In the genomic region with DNA sequence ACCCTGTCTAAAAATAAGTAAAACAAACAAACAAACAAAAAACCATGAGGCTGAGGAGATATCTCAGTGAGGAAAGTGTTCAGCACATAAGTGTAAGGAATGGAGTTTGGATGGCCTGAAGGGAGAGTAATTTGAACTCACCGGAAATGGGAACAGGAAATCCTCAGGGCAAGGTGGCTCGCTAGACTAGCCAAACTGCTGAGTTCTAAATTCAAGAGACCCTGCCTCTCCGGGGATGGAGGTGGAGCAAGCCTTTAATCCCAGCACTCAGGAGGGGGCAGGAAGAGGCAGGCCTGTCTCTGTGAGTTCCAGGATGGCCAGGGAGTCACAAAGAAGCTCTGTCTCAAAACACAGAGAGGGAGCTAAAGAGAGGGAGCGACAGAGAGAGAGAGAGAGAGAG, we compare ENCODE assay signal across 27 mouse cellular contexts. TPM values are rescaled to one million over a fixed set of nuclear protein-coding genes. Genes with fewer than 3 reads are reported as not detected.
A peak's percentile ranks its signal among the peaks of the same experiment; 100 is the strongest.
DNase-seq lines count a peak whose midpoint lies in the region; ATAC-seq and TF ChIP-seq lines count a peak whose summit lies in the region.
"Had no signal": no experiment of that assay in that cellular context is flagged by ENCODE, and none has a peak within 500 bp of the region (broad histone marks: within the 10 kb centered on the region; RNA-seq: fewer than 3 reads in every experiment).

No protein-coding gene starts in this region.

- TF ChIP-seq EP300 in lung, postnatal 0 days (IDR thresholded peaks at IDR 0.05), result no peak

- H3K36me3 ChIP-seq in forebrain, embryonic 10.5 days (replicated peaks), result no peaks in the 10 kb centered on the region
- no peaks in the 10 kb centered on the region for H3K36me3 ChIP-seq in forebrain, embryonic 14.5 days (ENCODE audit: control insufficient read depth, insufficient read depth, low read length)
- no peaks in the 10 kb centered on the region for H3K36me3 ChIP-seq in lung, embryonic 14.5 days (ENCODE audit: insufficient read depth)
- H3K36me3 ChIP-seq in lung, postnatal 0 days (ENCODE audit: insufficient read depth, low read length), result no peaks in the 10 kb centered on the region
- no peaks in the 10 kb centered on the region for H3K36me3 ChIP-seq in embryonic facial prominence, embryonic 12.5 days
- H3K36me3 ChIP-seq: hindbrain, embryonic 12.5 days; liver, embryonic 13.5 days; midbrain, embryonic 12.5 days; neural tube, embryonic 12.5 days had no signal

- H3K4me3 ChIP-seq in forebrain, embryonic 10.5 days, result no peak overlapping the region
- H3K4me3 ChIP-seq in forebrain, embryonic 14.5 days (ENCODE audit: low read depth, low read length), result no peak overlapping the region
- no peak overlapping the region for H3K4me3 ChIP-seq in lung, embryonic 14.5 days (ENCODE audit: low read depth, low read length)
- H3K4me3 ChIP-seq in lung, postnatal 0 days (ENCODE audit: low read depth, low read length), result no peak overlapping the region
- no peak overlapping the region for H3K4me3 ChIP-seq in embryonic facial prominence, embryonic 12.5 days
- H3K4me3 ChIP-seq: hindbrain, embryonic 12.5 days; liver, embryonic 13.5 days; midbrain, embryonic 12.5 days; neural tube, embryonic 12.5 days had no signal

- TF ChIP-seq CTCF in lung, embryonic 14.5 days (IDR thresholded peaks at IDR 0.05; ENCODE audit: low read depth), result no peak
- no peak for TF ChIP-seq CTCF in lung, postnatal 0 days (IDR thresholded peaks at IDR 0.05)

- intact Hi-C loops in gastrocnemius, postnatal 14 days (cut with DNase I; ENCODE audit: low total_unique reads), result loop anchor here (2.0 kb wide), 1 partner anchor 104 kb away; no protein-coding TSS in a partner anchor

- ATAC-seq in forebrain, embryonic 14.5 days, result no peak
- no peak for ATAC-seq in lung, embryonic 14.5 days (ENCODE audit: insufficient read depth)
- ATAC-seq in lung, postnatal 0 days, result no peak
- no peak for ATAC-seq in embryonic facial prominence, embryonic 12.5 days (ENCODE audit: insufficient number of reproducible peaks, insufficient read depth, low FRiP score, low TSS enrichment)
- ATAC-seq: forebrain, embryonic 16.5 days; inflammation-experienced regulatory T-cells, adult 6 months had no signal

- no peak for DNase-seq in forebrain, embryonic 10.5 days (ENCODE audit: extremely low spot score, low spot score)
- no peak for DNase-seq in forebrain, embryonic 14.5 days (ENCODE audit: low spot score)
- peak; percentile 38 for DNase-seq in lung, embryonic 14.5 days
- no peak for DNase-seq in lung, postnatal 0 days (ENCODE audit: low spot score)
- no peak for DNase-seq in gastrocnemius, postnatal 14 days
- no peak for DNase-seq in layer of hippocampus, adult 9-11 months
- DNase-seq: adrenal gland, adult 2 months; cerebellum, adult 9-10 months; heart, postnatal 10 days; kidney, adult 8-10 months; kidney, postnatal 4 days; liver, embryonic 13.5 days; thymus, postnatal 25 days had no signal

- peak overlapping the region; percentile 66 for H3K27ac ChIP-seq in forebrain, embryonic 10.5 days
- H3K27ac ChIP-seq in forebrain, embryonic 14.5 days (ENCODE audit: low read depth, low read length), result no peak overlapping the region
- H3K27ac ChIP-seq in lung, embryonic 14.5 days (ENCODE audit: low read depth), result no peak overlapping the region
- H3K27ac ChIP-seq in lung, postnatal 0 days (ENCODE audit: low read length), result no peak overlapping the region
- H3K27ac ChIP-seq in embryonic facial prominence, embryonic 12.5 days, result peak overlapping the region; percentile 33; the same call in 1 of the 2 replicates
- H3K27ac ChIP-seq: hindbrain, embryonic 12.5 days; liver, embryonic 13.5 days; midbrain, embryonic 12.5 days; neural tube, embryonic 12.5 days had no signal

- no peak overlapping the region for H3K9ac ChIP-seq in forebrain, embryonic 14.5 days (ENCODE audit: low read length)
- H3K9ac ChIP-seq in lung, embryonic 14.5 days, result no peak overlapping the region
- H3K9ac ChIP-seq in lung, postnatal 0 days (replicated peaks; ENCODE audit: low read depth), result no peak overlapping the region
- H3K9ac ChIP-seq in embryonic facial prominence, embryonic 12.5 days, result no peak overlapping the region
- H3K9ac ChIP-seq: hindbrain, embryonic 12.5 days; liver, embryonic 13.5 days; midbrain, embryonic 12.5 days; neural tube, embryonic 12.5 days had no signal

- H3K4me1 ChIP-seq in forebrain, embryonic 10.5 days, result peaks cover 50% of the 10 kb centered on the region
- H3K4me1 ChIP-seq in forebrain, embryonic 14.5 days (ENCODE audit: control insufficient read depth, insufficient read depth, low read length), result peaks cover 13% of the 10 kb centered on the region
- no peaks in the 10 kb centered on the region; the same call in 1 of the 2 replicates for H3K4me1 ChIP-seq in lung, embryonic 14.5 days (ENCODE audit: insufficient read depth)
- no peaks in the 10 kb centered on the region for H3K4me1 ChIP-seq in lung, postnatal 0 days (ENCODE audit: insufficient read depth, low read depth, low read length)
- H3K4me1 ChIP-seq in embryonic facial prominence, embryonic 12.5 days, result peaks cover 16% of the 10 kb centered on the region

- no peaks in the 10 kb centered on the region for H3K9me3 ChIP-seq in forebrain, embryonic 10.5 days
- no peaks in the 10 kb centered on the region for H3K9me3 ChIP-seq in forebrain, embryonic 14.5 days (replicated peaks; ENCODE audit: control insufficient read depth, low read length)
- no peaks in the 10 kb centered on the region for H3K9me3 ChIP-seq in lung, embryonic 14.5 days (ENCODE audit: low read depth, low read length)
- H3K9me3 ChIP-seq in lung, postnatal 0 days (ENCODE audit: low read length), result no peaks in the 10 kb centered on the region
- H3K9me3 ChIP-seq in embryonic facial prominence, embryonic 12.5 days, result no peaks in the 10 kb centered on the region
- H3K9me3 ChIP-seq: hindbrain, embryonic 12.5 days; liver, embryonic 13.5 days; midbrain, embryonic 12.5 days; neural tube, embryonic 12.5 days had no signal

- H3K4me2 ChIP-seq in forebrain, embryonic 14.5 days (ENCODE audit: low read length), result no peak overlapping the region
- no peak overlapping the region for H3K4me2 ChIP-seq in lung, embryonic 14.5 days
- H3K4me2 ChIP-seq in lung, postnatal 0 days (replicated peaks; ENCODE audit: low read depth, low read length), result no peak overlapping the region
- no peak overlapping the region for H3K4me2 ChIP-seq in embryonic facial prominence, embryonic 12.5 days (replicated peaks)
- H3K4me2 ChIP-seq: heart, embryonic 11.5 days; hindbrain, embryonic 12.5 days; liver, embryonic 13.5 days; midbrain, embryonic 12.5 days; neural tube, embryonic 12.5 days had no signal

- 21% methylated on average over 4 of the region's 4 CpGs for WGBS in forebrain, embryonic 10.5 days
- 22% methylated on average over 4 of the region's 4 CpGs for WGBS in forebrain, embryonic 14.5 days
- 23% methylated on average over 4 of the region's 4 CpGs for WGBS in lung, embryonic 14.5 days
- 26% methylated on average over 4 of the region's 4 CpGs for WGBS in lung, postnatal 0 days
- WGBS in embryonic facial prominence, embryonic 12.5 days, result 1% methylated on average over 4 of the region's 4 CpGs

- peaks cover 15% of the 10 kb centered on the region for H3K27me3 ChIP-seq in forebrain, embryonic 10.5 days (ENCODE audit: poor library complexity, severe bottlenecking)
- H3K27me3 ChIP-seq in forebrain, embryonic 14.5 days (replicated peaks; ENCODE audit: control insufficient read depth, insufficient read depth, low read length), result no peaks in the 10 kb centered on the region
- no peaks in the 10 kb centered on the region for H3K27me3 ChIP-seq in lung, embryonic 14.5 days (ENCODE audit: insufficient read depth, low read length)
- no peaks in the 10 kb centered on the region for H3K27me3 ChIP-seq in lung, postnatal 0 days (replicated peaks; ENCODE audit: insufficient read depth, low read length)
- no peaks in the 10 kb centered on the region for H3K27me3 ChIP-seq in embryonic facial prominence, embryonic 12.5 days
- H3K27me3 ChIP-seq: hindbrain, embryonic 12.5 days; liver, embryonic 13.5 days; neural tube, embryonic 12.5 days had no signal

RNA-seq across cellular contexts. Expression of gene Gpr142, which starts 11.6 kb away (rescaled TPM):
- polyA plus RNA-seq in forebrain, embryonic 10.5 days (2016; fragmentation: Nextera tagmentation; extraction: Ambion mirVana), result 0.21 TPM in 1 of 2 replicates, not detected in the other
- not detected in 2 replicates for polyA plus RNA-seq in forebrain, embryonic 14.5 days (2014; fragmentation: Nextera tagmentation; extraction: Ambion mirVana)
- polyA plus RNA-seq in lung, embryonic 14.5 days (2014; fragmentation: Nextera tagmentation; extraction: Ambion mirVana), result 0.28 TPM in 1 of 2 replicates, not detected in the other
- polyA plus RNA-seq in lung, postnatal 0 days (2015; fragmentation: Nextera tagmentation; extraction: Ambion mirVana), result not detected in 2 replicates
- polyA plus RNA-seq in embryonic facial prominence, embryonic 12.5 days (2016; fragmentation: Nextera tagmentation; extraction: Ambion mirVana), result not detected in 2 replicates
- not detected for total RNA-seq in gastrocnemius, postnatal 14 days (2021)
- total RNA-seq: adrenal gland, adult 2 months; CH12.LX; common myeloid progenitor, adult 5-6 weeks; gastrocnemius, postnatal 4 days; heart, postnatal 10 days; layer of hippocampus, postnatal 14 days; left cerebral cortex, postnatal 25 days had no signal
- polyA plus RNA-seq: adrenal gland, adult 2 months; forebrain, embryonic 16.5 days; heart, embryonic 11.5 days; hindbrain, embryonic 12.5 days; inflammation-experienced regulatory T-cells, adult 6 months; liver, embryonic 13.5 days; lung, embryonic 16.5 days; midbrain, embryonic 12.5 days; neural tube, embryonic 12.5 days; testis, adult 2 months had no signal

RNA-seq across cellular contexts. Expression of gene Btbd17, which starts 14.6 kb away (rescaled TPM):
- polyA plus RNA-seq in forebrain, embryonic 10.5 days (2016; fragmentation: Nextera tagmentation; extraction: Ambion mirVana), result 20.7 and 20.8 TPM in 2 replicates
- 22.1 and 24.7 TPM in 2 replicates for polyA plus RNA-seq in forebrain, embryonic 14.5 days (2014; fragmentation: Nextera tagmentation; extraction: Ambion mirVana)
- polyA plus RNA-seq in lung, embryonic 14.5 days (2014; fragmentation: Nextera tagmentation; extraction: Ambion mirVana), result 0.65 and 1.3 TPM in 2 replicates
- 0.15 and 0.20 TPM in 2 replicates for polyA plus RNA-seq in lung, postnatal 0 days (2015; fragmentation: Nextera tagmentation; extraction: Ambion mirVana)
- polyA plus RNA-seq in embryonic facial prominence, embryonic 12.5 days (2016; fragmentation: Nextera tagmentation; extraction: Ambion mirVana), result 7.6 and 8.7 TPM in 2 replicates
- 1 to 10 TPM in 1 of 2 experiments, under 1 TPM in 1; 0.38 to 1.1 TPM for total RNA-seq in gastrocnemius, postnatal 14 days (2021)
- total RNA-seq: adrenal gland, adult 2 months; CH12.LX; common myeloid progenitor, adult 5-6 weeks had no signal
- polyA plus RNA-seq: inflammation-experienced regulatory T-cells, adult 6 months had no signal

RNA-seq across cellular contexts. Expression of gene Gprc5c, which starts 40.6 kb away (rescaled TPM):
- 31.7 and 32.3 TPM in 2 replicates for polyA plus RNA-seq in forebrain, embryonic 10.5 days (2016; fragmentation: Nextera tagmentation; extraction: Ambion mirVana)
- polyA plus RNA-seq in forebrain, embryonic 14.5 days (2014; fragmentation: Nextera tagmentation; extraction: Ambion mirVana), result 4.4 and 5.4 TPM in 2 replicates
- polyA plus RNA-seq in lung, embryonic 14.5 days (2014; fragmentation: Nextera tagmentation; extraction: Ambion mirVana), result 34.7 and 39.2 TPM in 2 replicates
- polyA plus RNA-seq in lung, postnatal 0 days (2015; fragmentation: Nextera tagmentation; extraction: Ambion mirVana), result 10.4 and 11.1 TPM in 2 replicates
- polyA plus RNA-seq in embryonic facial prominence, embryonic 12.5 days (2016; fragmentation: Nextera tagmentation; extraction: Ambion mirVana), result 55.7 and 56.3 TPM in 2 replicates
- total RNA-seq in gastrocnemius, postnatal 14 days (2021), result 10 to 100 TPM; 39.1 to 43.0 TPM
- total RNA-seq: CH12.LX; common myeloid progenitor, adult 5-6 weeks had no signal
- polyA plus RNA-seq: inflammation-experienced regulatory T-cells, adult 6 months had no signal

RNA-seq across cellular contexts. Expression of gene Kif19a, which starts 45.2 kb away (rescaled TPM):
- 0.33 and 0.71 TPM in 2 replicates for polyA plus RNA-seq in forebrain, embryonic 10.5 days (2016; fragmentation: Nextera tagmentation; extraction: Ambion mirVana)
- polyA plus RNA-seq in forebrain, embryonic 14.5 days (2014; fragmentation: Nextera tagmentation; extraction: Ambion mirVana), result 0.23 and 0.34 TPM in 2 replicates
- 0.29 TPM in 1 of 2 replicates, not detected in the other for polyA plus RNA-seq in lung, embryonic 14.5 days (2014; fragmentation: Nextera tagmentation; extraction: Ambion mirVana)
- 0.54 and 0.74 TPM in 2 replicates for polyA plus RNA-seq in lung, postnatal 0 days (2015; fragmentation: Nextera tagmentation; extraction: Ambion mirVana)
- polyA plus RNA-seq in embryonic facial prominence, embryonic 12.5 days (2016; fragmentation: Nextera tagmentation; extraction: Ambion mirVana), result 2.1 and 2.4 TPM in 2 replicates
- 1 to 10 TPM; 1.3 to 4.2 TPM for total RNA-seq in gastrocnemius, postnatal 14 days (2021)
- total RNA-seq: common myeloid progenitor, adult 5-6 weeks had no signal

Comparison
In these comparisons a context has a peak if more than half of its experiments do, and no peak if none do; other contexts are left out.
1. H3K27ac ChIP-seq: peak in forebrain, embryonic 10.5 days (single experiment) and embryonic facial prominence, embryonic 12.5 days (single experiment); none in forebrain, embryonic 14.5 days (single experiment), lung, embryonic 14.5 days (single experiment) and lung, postnatal 0 days (single experiment).